Mouse (Mus musculus) liver, adult 2 months (tissue): ENCODE measurements around the gene Isl2. TPM values are rescaled to one million over a fixed set of nuclear protein-coding genes. Genes with fewer than 3 reads are reported as not detected.

Experiments used
- DNase-seq: peaks from one replicate; pipeline ENCODE4 v3.0.0-alpha.2; 2011; ENCODE audit warnings: low read depth, low spot score; ENCODE audit errors: extremely low read depth
- H3K27ac ChIP-seq: fragments of 200-500 bp; replicated peaks from 2 replicates; pipeline ENCODE4 v1.5.1; 2012; ENCODE audit warnings: low read depth, mild to moderate bottlenecking, control low read depth, inconsistent platforms, low read length; ENCODE audit not compliant: insufficient read depth
- H3K27me3 ChIP-seq: fragments of 200-500 bp; 2 replicates; pipeline ENCODE4 v1.6.1; 2012; ENCODE audit warnings: mild to moderate bottlenecking, moderate library complexity, low read length, inconsistent platforms; ENCODE audit not compliant: control insufficient read depth, insufficient read depth
- H3K36me3 ChIP-seq: fragments of 200-500 bp; 2 replicates; pipeline ENCODE4 v1.6.1; 2012; ENCODE audit warnings: low read length, inconsistent platforms; ENCODE audit not compliant: control insufficient read depth, insufficient read depth
- H3K4me1 ChIP-seq: fragments of 200-500 bp; 2 replicates; pipeline ENCODE4 v1.6.1; 2011; ENCODE audit warnings: low read length; ENCODE audit not compliant: control insufficient read depth, insufficient read depth
- H3K4me3 ChIP-seq: fragments of 200-500 bp; 2 replicates; pipeline ENCODE4 v1.5.1; 2011; ENCODE audit warnings: low read depth, mild to moderate bottlenecking, control low read depth, low read length, moderate library complexity; ENCODE audit not compliant: insufficient read depth
- H3K79me2 ChIP-seq: fragments of 200-500 bp; 2 replicates; pipeline ENCODE4 v1.6.1; 2012; ENCODE audit warnings: inconsistent platforms, mild to moderate bottlenecking, low read length, moderate library complexity; ENCODE audit not compliant: control insufficient read depth, insufficient read depth
- H3K9ac ChIP-seq: fragments of 200-500 bp; 2 replicates; pipeline ENCODE4 v1.6.1; 2012; ENCODE audit warnings: low read depth, mild to moderate bottlenecking, control low read depth, inconsistent platforms, low read length
- CTCF ChIP-seq: fragments of 200-500 bp; IDR thresholded peaks from 2 replicates; pipeline ENCODE4 v1.5.1; 2011; ENCODE audit warnings: low read depth, low read length, control low read depth
- POLR2A ChIP-seq: fragments of 200-500 bp; IDR thresholded peaks from 2 replicates; pipeline ENCODE4 v1.6.1; 2011; ENCODE audit warnings: low read length, control low read depth; ENCODE audit not compliant: insufficient read depth; ENCODE audit errors: extremely low read depth
- whole genome bisulfite sequencing: fragments of 180-500 bp; shearing (Covaris S2); methylation state at CpG from one replicate; pipeline ENCODE4 v1.1.7; 2018; 5-methylcytosine and 5-hydroxymethylcytosine counted together
- polyA plus RNA-seq: library from polyadenylated mRNA; depleted of rRNA; stranded (reverse); fragments of >200 nt; gene quantifications from 2 replicates; pipeline ENCODE4 v1.2.3, GENCODE M21; 2012; rRNA removed
- total RNA-seq: library from RNA; depleted of rRNA; stranded (reverse); fragments of >200 nt; gene quantifications from 2 replicates; pipeline ENCODE4 v1.2.3, GENCODE M21; 2014; rRNA removed

The Isl2 gene
- total RNA-seq, result not detected in 2 replicates
- not detected in 2 replicates for polyA plus RNA-seq

- Histone ChIP-seq H3K9ac (no peak within 1 kb of the TSS), H3K79me2 (no peaks in the 10 kb centered on the region), H3K27ac (no peak within 1 kb of the TSS), H3K36me3 (no peaks in the 10 kb centered on the region), H3K27me3 (peaks cover 39% of the 10 kb centered on the region), H3K4me3 (no peak within 1 kb of the TSS), H3K4me1 (no peaks in the 10 kb centered on the region; the same call in 1 of the 2 replicates)
- WGBS, result 32% methylated on average over 4 of the region's 4 CpGs
- DNase-seq, result no peak
- TF ChIP-seq POLR2A, result no peak
- no peak for TF ChIP-seq CTCF
Measured at GRCm38 (mm10) chr9:55538377-55538776, at the start of gene Isl2. Gene Isl2 (plus strand): TSS chr9:55538672.

DNA sequence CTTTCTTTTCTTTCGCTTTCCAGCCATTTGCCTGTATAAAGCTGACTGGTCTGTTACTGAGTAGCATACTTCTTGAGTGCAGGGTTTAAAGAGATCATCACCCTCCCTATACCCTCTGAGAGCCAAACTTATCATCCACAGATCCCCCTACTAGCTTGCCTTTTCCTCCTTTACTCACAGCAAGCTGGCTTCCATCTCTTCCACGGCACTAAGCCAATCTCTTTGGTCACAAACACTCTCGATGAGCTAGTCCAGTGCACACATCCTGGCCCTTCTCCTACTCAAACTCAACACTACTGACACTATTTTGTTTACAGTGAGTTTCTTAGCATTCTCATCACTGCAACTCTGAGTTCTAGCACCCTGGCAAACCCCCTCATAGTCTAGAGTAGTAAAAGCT lies 30.6 kb upstream of the Isl2 start:
- WGBS, result 37% methylated on average over 3 of the region's 3 CpGs

GRCm38 (mm10) chr9:55508701-55509100 lies 29.8 kb upstream of the Isl2 start:
- WGBS, result 35% methylated on average over 4 of the region's 4 CpGs

More for the DNA sequence above, 30.6 kb upstream of the Isl2 start:
- peak; percentile 79 for DNase-seq
- peaks cover 11% of the 10 kb centered on the region; the same call in 1 of the 2 replicates for H3K4me1 ChIP-seq
- no peaks in the 10 kb centered on the region for H3K27me3 ChIP-seq
- no peak overlapping the region for H3K27ac ChIP-seq
- H3K36me3 ChIP-seq, result no peaks in the 10 kb centered on the region
- no peak overlapping the region for H3K9ac ChIP-seq
- no peak overlapping the region for H3K4me3 ChIP-seq
- peaks cover 21% of the 10 kb centered on the region for H3K79me2 ChIP-seq
- TF ChIP-seq CTCF (no peak), POLR2A (no peak)

GRCm38 (mm10) chr9:55509731-55510130 lies 28.7 kb upstream of the Isl2 start:
- H3K27ac ChIP-seq, result peak overlapping the region; percentile 74
- H3K27me3 ChIP-seq, result no peaks in the 10 kb centered on the region
- peaks cover 9% of the 10 kb centered on the region for H3K79me2 ChIP-seq
- TF ChIP-seq POLR2A, result no peak
- no peak for TF ChIP-seq CTCF
- peak; percentile 93 for DNase-seq
- H3K9ac ChIP-seq, result peak overlapping the region; percentile 53
- no peak overlapping the region for H3K4me3 ChIP-seq
- WGBS, result 16% methylated on average over 1 of the region's 1 CpGs
- H3K4me1 ChIP-seq, result peaks cover 11% of the 10 kb centered on the region; the same call in 1 of the 2 replicates
- H3K36me3 ChIP-seq, result no peaks in the 10 kb centered on the region

More at GRCm38 (mm10) chr9:55508701-55509100, 29.8 kb upstream of the Isl2 start:
- Histone ChIP-seq H3K27ac (no peak overlapping the region), H3K9ac (no peak overlapping the region), H3K27me3 (no peaks in the 10 kb centered on the region), H3K36me3 (no peaks in the 10 kb centered on the region), H3K79me2 (peaks cover 14% of the 10 kb centered on the region), H3K4me3 (no peak overlapping the region), H3K4me1 (peaks cover 11% of the 10 kb centered on the region; the same call in 1 of the 2 replicates)
- peak; percentile 79 for DNase-seq
- TF ChIP-seq POLR2A, result no peak
- no peak for TF ChIP-seq CTCF

GRCm38 (mm10) chr9:55510651-55511235 lies 27.7 kb upstream of the Isl2 start:
- peak overlapping the region; percentile 56 for H3K9ac ChIP-seq
- H3K4me1 ChIP-seq, result peaks cover 11% of the 10 kb centered on the region; the same call in 1 of the 2 replicates
- H3K27ac ChIP-seq, result peak overlapping the region; percentile 98
- no peaks in the 10 kb centered on the region for H3K36me3 ChIP-seq
- DNase-seq, result peak; percentile 90
- 21% methylated on average over 10 of the region's 10 CpGs for WGBS
- no peaks in the 10 kb centered on the region for H3K27me3 ChIP-seq
- peaks cover 5% of the 10 kb centered on the region for H3K79me2 ChIP-seq
- no peak for TF ChIP-seq CTCF
- TF ChIP-seq POLR2A, result no peak
- H3K4me3 ChIP-seq, result peak overlapping the region; percentile 93

- under 1% methylated on average over 32 of the region's 32 CpGs for WGBS
- peak; percentile 85 for DNase-seq
- Histone ChIP-seq H3K4me3 (peak overlapping the region; percentile 93), H3K36me3 (no peaks in the 10 kb centered on the region), H3K4me1 (peaks cover 11% of the 10 kb centered on the region; the same call in 1 of the 2 replicates), H3K27me3 (no peaks in the 10 kb centered on the region), H3K79me2 (peaks cover 5% of the 10 kb centered on the region), H3K27ac (peak overlapping the region; percentile 98), H3K9ac (peak overlapping the region; percentile 89)
- TF ChIP-seq CTCF, result no peak
- no peak for TF ChIP-seq POLR2A
Measured at GRCm38 (mm10) chr9:55511521-55511993, 26.9 kb upstream of the Isl2 start.
